Mouse (Mus musculus) embryo, embryonic 11.5 days (tissue): ENCODE measurements at regions not wholly inside any gene's neighbourhood (a gene's known extent, or its start where the extent isn't known, plus 50 kb on each side); places are given as distances from the start of the nearest gene placed in this dataset.

Experiments
- DNase-seq: peaks from one replicate; pipeline ENCODE4 v3.0.0-alpha.2; 2012; ENCODE audit warnings: low read depth, low spot score

DNA sequence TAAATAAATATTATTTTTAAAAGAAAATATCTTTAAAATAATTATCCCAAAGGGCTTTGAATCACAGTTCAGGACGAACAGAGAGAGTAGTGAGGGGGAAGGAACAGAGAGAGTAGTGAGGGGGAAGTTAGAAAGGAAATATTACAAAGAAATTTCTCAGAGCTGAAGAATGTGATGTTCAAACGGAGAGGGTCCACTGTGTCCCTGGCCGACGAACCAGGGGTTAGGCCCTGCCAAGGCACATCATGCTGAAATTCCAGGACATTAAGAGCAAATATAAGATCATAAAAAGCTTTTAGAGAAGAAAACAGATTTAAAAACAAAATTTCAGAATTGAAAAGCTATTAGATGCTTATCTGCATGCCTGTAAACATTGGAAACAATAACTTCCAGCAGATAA, 61.6 kb downstream of the Skor1 start:
- DNase-seq, result no peak

DNA sequence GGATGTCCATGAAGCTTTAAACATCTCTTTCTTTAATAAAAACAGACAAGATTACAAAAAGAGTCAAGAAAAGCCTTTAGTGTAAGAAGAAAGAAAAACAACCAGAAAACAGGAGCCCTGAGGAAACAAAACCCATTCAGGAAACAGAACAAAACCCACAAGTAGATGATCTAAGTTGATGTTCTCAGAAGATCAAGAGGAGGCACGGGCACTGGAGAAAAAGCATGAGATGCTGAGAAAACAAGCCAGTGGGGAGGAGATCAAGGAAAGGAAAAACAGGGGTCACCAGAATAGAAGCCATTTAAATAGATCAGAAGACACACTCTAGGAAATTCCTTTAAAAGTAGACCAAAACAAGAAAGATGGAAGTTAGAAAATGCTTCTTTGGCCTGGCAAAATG, 62.1 kb downstream of the Skor1 start:
- no peak for DNase-seq

DNA sequence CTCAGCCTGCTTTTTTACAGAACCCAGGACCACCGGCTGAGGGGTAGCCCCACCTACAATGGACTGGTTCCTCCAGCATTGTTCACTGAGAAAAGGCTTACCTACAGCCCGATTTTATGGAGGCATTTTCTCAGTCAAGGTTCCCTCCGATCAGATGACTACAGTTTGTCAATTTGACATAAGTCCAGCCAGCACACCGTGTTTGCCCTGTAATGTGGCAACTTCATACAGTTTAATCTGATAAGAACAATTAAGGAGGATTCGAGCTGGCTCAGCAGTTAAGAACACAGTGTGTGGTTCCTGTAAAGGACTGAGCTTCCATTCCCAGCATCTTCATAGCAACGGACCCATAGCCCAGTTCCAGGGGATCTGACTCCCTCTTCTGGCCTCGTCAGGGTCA, 65.9 kb downstream of the Skor1 start:
- no peak for DNase-seq

DNA sequence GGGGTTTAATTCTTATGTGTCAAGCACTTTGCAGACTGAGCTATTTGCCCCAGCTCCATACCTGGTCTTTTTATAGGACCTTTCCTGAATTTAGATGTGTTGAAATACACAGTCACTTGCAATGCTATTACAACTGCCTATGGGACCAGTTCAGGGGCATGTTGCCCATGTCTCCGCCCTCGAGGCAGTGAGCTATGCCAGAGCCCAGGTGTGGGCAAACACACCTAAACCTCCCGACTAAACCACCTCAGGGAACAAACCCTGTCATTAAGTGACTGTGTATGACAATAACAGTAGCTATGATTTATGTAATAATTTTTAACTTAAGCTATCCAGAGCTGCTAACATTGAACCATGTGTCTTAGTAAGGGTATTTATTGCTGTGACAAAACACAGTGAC, 66.5 kb downstream of the Skor1 start:
- DNase-seq, result no peak

DNA sequence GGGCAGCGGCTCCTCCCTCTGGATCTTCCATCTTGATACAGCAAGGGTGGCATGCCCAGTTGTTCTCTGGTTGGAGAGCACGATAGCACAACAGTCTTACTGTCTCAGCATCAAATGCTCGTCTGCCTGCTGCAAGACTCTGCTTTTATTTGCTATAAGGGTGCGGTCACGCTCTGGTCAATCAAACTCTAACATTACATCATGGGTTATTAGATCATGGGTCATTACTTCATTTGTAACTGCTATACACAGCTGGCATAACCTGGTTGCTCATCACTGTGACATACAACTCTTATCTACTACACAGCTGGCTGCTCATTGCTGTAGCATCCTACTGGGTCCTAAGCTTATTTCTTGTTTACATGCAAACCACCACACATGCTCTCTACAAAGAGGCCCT, 68.4 kb downstream of the Skor1 start:
- no peak for DNase-seq

DNA sequence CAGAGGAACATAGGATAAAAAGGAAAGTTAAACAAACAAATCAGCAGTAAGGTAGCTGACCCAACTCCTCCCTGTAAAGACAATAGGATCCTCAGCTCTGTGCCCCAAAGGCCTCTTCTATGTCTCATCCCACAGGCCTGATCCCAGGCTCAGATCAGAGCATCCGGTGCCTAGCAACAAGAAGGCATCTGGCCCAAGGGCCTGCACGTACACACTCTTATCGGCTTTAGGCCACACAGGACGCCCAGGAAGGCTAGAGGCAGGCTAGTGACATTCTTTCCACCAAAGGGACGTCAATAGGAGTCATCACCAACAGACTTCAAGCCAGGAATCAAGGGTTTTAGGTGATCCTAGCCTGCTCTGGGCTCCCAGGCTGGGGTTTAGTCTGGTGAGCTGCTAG, 73.5 kb downstream of the Skor1 start:
- no peak for DNase-seq

DNA sequence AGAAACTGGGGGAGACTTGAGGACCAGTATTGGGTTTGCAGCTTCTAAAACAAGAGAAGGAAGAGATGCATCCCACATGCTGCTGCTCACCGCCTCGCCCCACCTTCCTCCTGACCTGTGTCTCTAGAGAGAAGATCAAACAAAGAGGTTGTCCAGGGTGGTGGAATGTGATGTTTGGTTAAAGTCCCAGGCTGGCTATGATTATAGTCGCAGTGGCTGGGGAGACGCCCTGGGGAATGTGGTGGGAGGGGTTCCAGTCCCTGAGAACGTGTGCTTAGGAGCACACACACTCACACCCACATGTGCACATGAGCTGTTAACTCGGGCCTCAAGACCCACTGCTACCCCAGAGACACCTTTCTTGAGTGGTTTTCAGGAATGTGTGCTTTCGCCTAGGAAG, 74.0 kb downstream of the Skor1 start:
- no peak for DNase-seq

DNA sequence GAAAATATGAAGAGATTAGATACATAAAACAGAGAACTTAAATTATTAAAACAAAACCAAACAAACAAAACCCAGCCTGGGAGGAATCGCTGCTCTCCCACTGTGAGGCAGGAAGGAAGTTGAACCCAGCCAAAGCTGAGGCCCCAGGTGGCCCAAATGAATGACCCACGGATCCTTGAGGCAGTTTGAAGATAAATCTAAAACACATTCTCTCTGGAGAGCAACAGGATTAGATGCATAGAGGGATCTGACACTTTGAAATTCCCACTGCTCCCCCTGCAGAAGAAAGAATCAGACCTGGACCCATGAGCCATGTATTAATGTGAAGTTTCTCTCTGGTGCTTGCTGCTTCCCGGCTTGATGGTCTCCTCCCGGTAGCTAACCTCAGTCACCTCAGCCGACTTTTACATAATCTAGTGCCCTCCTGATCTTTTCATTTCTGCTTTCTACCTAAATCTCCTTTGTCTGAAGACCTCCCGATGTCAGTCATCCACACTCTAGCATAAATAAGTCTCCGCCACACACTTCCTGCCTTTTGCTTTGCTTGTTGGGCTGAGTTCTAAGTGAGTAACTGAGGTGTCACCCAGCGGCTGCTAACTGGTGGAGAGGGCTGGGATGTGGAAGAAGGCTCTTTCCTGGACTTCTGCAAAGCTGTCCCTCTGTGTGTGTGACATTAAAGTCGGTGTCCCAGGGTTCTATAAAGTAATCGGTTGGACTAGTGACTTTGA, 74.6 kb downstream of the Skor1 start:
- no peak for DNase-seq

DNA sequence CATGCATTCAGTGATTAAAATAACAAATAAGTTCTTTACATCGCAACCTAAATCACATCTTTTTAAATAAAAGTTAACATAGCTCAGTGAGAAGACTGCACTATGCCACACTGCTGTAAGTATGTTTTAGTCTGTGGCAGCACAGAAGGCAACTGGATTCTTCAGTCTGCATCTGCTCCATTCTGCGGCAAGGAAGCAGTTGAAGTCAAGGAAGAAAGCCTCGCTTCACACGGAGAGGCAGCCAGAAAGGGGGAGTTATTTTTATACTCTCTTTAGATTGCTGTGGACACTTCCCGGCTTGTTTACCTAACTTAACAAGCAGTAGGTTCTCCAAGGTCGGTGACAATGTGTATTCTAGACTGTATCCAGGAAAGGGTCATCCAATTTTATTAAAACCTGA, 77.7 kb downstream of the Skor1 start:
- no peak for DNase-seq

DNA sequence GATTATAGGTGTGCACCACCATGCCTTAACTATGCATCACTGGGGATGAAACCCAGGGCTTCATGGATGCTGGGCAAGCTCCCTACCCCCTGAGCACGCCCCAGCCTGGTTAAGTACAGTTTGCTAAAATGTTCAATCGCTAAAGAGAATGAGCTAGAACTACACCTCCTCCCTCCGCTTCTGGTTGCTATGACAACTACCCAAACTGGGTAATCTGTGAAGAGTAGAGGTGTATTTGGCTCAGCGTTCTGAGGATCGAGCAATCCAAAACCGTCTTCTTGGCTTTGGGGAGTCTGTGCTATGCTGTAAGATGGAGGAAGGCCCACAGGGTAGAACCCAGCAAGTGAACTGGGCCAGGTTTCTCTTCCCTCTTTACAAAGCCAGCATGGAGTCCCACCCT, 78.8 kb downstream of the Skor1 start:
- no peak for DNase-seq

DNA sequence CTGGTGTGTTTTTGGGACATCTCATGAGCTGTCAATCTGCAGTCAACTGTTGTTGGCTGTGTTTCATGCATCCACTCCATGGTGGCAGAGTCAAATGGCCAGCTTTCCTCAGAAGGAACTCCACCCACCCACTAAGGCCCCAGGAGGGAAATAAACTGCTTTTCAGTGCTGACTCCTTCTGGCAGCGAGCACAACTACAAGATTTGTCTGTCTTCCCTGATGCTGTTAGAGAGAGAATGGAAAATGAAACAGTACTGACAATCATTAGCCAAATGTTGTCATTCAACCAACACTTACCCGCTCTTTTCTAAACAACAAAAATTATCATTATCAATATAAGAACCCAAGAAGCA, 79.3 kb upstream of the Pias1 start:
- no peak for DNase-seq

DNA sequence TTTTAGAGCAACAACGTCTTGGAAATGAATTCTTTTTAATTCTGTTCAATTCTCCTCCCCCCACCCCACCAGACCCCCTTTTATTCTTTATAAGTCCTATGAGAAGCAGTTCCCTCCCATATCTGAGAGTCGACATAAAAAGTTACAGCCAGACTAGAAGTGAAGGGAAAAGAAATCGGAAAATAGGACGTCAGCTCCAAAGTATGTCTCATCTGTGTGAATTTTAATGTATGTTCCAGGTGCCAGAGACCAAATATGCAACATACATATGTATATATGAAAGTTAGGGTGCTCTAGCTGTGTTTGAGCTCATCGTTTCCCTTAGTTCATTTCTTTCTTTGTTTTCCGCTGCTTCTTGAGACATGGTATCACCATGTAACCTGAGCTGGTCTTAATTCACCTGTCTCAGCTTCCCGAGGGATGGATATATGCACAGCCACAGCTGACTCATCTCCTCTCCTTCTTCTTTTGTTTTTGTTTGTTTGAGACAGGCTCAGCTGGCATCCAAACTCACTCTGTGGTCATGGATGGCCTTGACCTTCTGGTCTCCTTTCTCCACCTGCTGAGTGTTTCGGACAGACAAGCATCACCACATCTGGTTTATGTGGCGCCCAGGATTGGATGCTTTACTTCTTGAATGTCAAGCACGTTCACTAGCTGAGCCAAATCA, 78.8 kb upstream of the Pias1 start:
- DNase-seq, result no peak

DNA sequence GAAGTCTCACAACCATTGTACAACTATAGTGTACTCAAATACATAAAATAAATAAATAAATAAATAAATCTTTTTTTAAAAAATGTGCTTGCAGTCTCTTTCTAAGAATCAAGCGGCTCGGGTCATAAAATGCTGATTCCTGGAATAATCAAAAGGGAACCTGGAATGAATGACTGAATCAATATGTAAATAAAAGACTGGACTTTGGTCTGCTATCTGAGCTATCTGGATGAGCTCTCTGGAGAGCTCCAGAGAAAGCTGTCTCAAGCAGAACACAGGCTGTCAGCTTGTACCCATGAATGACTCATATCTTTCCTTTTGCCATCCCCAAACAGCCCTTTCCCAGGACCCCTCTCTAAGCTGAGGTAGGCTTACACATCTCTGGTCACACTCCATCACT, 75.8 kb upstream of the Pias1 start:
- no peak for DNase-seq

DNA sequence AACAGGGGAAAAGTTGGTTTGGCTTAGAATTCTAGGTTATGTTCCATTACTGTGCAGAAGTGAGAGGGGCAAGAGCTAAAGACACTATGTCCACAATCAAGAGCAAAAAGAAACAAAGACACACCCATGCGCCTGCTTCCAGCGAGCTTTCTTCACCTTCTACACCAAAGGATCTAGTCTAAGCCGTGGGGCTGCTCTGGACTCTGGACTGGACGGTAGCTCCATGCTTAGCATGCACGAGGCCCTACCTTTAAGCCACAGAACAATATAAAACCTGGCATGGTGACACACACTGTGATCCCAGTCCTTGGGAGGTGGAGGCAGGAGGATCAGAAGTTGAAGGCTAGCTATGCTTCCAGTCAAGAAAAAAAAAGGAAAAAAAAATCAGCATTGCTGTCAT, 73.0 kb upstream of the Pias1 start:
- no peak for DNase-seq

DNA sequence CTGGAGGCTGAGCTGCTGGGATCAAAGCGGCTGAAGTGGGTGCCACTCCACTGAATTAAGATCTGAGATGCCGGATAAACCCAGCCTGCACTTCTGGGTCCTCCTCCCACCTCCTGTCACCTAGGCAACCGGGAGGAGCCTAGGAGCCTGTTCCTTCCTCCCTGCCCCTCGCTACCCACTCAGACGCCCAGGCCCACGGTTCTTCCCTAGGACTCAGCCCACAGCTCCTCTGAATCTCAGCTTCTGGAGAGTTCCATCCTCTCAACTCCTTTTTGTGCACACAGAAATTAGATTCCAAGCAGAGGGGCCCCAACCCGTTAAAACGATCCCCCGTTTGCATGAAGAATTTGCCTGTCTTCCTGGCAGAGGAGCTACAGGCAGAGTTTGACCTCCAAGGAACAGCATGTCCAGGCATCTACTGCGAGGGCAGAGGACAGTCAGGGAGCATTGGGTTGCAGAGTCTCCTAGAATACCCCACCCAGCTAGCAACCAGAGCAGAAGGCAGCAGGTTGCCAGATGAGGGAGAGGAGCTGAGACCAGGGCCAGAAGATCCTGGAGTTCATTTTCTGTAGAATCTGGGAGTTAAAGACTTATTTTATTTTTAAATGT, 71.6 kb upstream of the Pias1 start:
- DNase-seq, result peak; percentile 43

DNA sequence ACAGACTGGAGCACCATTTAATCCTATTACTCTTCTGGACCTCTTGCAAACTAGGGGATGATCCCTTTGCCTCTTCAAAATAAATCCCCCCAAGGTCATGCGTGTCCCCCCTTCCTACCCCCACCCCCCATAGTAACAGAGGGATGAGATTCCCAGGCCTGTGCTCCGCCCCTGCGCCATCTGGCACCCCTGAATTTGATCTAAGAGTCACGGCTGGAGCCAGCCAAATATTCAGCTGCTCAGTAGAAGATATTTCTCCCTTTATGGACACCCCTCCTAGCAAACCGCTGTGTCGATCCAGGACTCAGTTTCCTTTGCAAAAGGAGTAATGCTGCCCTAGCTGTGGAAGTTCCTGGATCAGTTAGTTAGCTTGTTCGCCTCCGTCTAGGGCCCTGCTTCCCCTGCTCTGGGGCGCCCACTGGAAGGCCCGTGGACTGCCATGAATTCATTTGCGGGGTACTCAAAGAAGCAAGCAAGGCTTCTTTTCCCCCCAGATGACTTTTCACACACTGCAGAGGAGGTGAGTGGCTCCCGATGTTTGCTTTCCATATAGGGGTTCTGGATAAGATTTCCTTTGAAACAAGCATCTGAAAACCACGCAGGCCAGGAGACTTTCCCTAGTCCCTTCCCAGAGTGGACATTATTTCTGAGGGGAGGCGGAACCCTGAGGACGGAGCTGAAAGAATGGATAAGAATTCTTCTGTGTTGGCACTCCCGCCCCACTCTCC, 70.9 kb upstream of the Pias1 start:
- DNase-seq, result no peak

DNA sequence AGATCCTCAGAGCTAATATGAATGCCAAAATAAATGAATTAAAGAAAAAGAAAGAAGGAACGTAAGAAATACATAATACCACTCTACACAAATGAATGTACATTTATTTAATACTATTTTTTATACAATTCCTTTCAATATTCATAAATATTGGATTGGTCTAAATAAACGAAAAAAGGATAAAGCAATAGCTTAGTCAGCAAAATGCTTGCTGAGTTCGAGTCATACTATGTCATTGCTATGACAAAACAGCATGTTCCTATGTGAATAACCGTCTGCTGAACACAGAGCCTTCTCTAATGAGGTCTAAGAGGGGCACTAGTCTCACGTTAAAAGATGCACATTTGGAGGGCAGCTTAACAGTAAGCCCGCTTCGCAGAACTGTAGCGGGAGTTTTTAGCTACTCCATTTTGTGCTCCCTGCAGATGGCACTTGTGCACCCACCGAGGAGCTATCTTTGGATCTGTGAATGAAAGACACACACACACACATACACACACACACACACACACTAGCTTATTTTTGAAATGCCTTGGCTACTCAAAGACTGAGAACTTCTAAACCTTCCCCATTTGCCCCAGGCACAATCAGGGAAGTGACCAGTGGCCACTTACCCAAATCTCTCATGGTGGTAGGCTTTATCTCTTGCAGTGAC, 69.1 kb upstream of the Pias1 start:
- no peak for DNase-seq

DNA sequence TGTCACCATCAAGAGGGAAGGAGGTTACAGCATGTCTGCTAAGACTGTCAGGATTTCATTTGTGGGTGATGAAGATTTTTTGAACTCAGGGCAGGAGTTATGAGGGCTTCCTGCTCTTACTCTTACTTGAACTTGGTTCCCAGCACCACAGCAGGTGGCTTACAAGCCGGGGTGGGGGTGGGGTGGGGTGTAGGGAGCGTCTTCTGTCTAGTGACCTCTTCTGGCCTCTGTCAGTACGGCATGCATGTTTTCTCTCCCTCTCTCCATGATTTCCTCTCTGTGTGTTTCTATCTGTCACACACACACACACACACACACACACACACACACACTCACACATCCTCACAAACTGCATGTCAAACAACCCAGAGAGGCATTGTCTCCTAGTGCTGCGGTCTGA, 64.5 kb upstream of the Pias1 start:
- DNase-seq, result no peak

DNA sequence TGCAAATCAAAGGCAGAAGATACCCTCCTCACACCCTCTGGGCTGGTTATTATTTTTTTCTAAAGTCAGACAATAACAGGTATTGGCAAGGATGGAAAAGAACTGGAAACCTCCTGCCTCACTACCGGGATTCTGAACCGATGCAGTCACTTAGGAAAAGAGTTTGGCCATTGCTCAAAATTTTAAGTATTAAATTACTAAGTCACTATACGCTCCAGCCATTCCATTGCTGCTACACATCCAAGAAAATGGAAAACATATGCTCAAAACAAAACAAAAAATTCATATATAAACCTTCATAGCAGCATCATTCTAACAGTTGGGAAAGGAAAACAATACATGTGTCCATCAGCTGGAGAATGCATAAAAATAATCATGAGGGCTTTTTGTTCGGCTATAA, 63.9 kb upstream of the Pias1 start:
- no peak for DNase-seq

DNA sequence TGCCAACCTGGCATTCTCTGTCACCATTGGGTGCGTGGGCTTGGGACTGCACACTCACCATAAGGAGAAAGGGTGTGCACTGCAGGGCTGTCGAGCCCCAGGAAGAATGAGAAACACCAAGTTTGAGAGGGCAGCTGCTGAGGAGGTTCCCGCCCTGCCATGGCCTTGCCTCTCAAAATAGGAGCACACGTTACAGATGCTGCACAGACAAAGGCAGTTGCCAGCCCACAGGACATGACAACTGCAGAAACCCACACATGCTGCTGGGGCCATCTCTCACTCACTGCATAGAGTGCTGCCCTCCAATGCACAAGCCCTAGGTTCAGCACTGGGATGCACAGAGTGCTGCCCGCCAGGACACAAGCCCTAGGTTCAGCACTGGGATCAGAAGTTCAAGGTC, 61.6 kb upstream of the Pias1 start:
- no peak for DNase-seq

DNA sequence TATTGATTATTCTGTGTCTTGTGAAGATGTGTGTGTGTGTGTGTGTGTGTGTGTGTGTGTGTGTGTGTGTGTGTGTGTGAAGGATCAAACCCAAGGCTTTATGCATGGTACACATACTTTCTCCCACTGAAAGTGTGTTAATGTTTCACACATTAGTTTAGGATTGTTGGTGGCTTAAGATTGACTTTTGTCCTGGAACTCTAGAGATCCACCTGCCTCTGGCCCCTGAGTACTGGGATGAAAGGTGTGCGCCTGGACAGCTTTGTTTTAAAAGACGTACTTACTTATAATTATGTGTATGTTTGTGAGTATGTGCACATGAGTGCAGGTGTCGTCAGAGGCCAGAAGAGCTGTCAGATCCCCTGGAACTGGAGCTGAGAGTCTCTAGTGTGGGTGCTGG, 59.3 kb upstream of the Pias1 start:
- no peak for DNase-seq

DNA sequence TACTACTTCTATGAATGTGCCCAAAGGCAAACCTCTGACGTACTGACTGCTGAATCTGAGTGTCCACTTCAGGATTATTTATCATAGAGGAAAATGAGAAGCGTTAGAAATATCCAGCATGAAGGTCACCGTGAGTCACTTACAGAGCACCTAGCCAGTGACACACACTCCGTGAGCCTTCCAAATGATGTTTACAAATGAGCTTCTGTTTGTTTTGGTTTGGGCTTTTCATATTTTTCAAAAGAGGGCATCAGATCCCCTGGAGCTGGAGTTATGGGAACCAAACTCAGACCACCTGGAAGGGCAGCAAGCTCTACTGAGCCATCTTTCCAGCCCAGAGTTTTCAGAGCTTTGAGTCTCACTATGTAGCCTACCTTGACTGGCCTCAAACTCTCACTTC, 57.8 kb upstream of the Pias1 start:
- no peak for DNase-seq
